Mouse (Mus musculus) stomach, embryonic 14.5 days (tissue): ENCODE measurements around the gene Pde4b. TPM values are rescaled to one million over a fixed set of nuclear protein-coding genes. Genes with fewer than 3 reads are reported as not detected.
A peak's percentile ranks its signal among the peaks of the same experiment; 100 is the strongest.

ENCODE experiments used
- ATAC-seq: fragments of 200-750 bp; cut with Nextera tagmentation; 2 replicates; pipeline ENCODE4 v1.8.0; 2017; ENCODE audit warnings: low read depth, moderate TSS enrichment; ENCODE audit not compliant: insufficient number of reproducible peaks, insufficient read depth, low FRiP score
- H3K27ac ChIP-seq: fragments of 300-500 bp; sonication (generic); 2 replicates; pipeline ENCODE4 v1.5.1; 2014; ENCODE audit warnings: mild to moderate bottlenecking, low read length, moderate library complexity, mixed read lengths
- H3K27me3 ChIP-seq: fragments of 300-500 bp; sonication (generic); 2 replicates; pipeline ENCODE4 v1.6.1; 2014; ENCODE audit warnings: low read length, control low read depth, mixed read lengths; ENCODE audit not compliant: control insufficient read depth, insufficient read depth
- H3K36me3 ChIP-seq: fragments of 300-500 bp; sonication (generic); 2 replicates; pipeline ENCODE4 v1.6.1; 2014; ENCODE audit warnings: mild to moderate bottlenecking, control low read depth, low read length, moderate library complexity, mixed read lengths; ENCODE audit not compliant: control insufficient read depth, insufficient read depth
- H3K4me1 ChIP-seq: fragments of 300-500 bp; sonication (generic); 2 replicates; pipeline ENCODE4 v1.6.1; 2014; ENCODE audit warnings: low read length, control low read depth, mixed read lengths; ENCODE audit not compliant: control insufficient read depth, insufficient read depth
- H3K4me2 ChIP-seq: fragments of 300-500 bp; sonication (generic); replicated peaks from 2 replicates; pipeline ENCODE4 v1.6.1; 2014; ENCODE audit warnings: low read depth, low read length, control low read depth
- H3K4me3 ChIP-seq: fragments of 300-500 bp; sonication (generic); 2 replicates; pipeline ENCODE4 v1.5.1; 2014; ENCODE audit warnings: low read depth, low read length, control low read depth
- H3K9ac ChIP-seq: fragments of 300-500 bp; sonication (generic); replicated peaks from 2 replicates; pipeline ENCODE4 v1.6.1; 2014; ENCODE audit warnings: low read depth, mild to moderate bottlenecking, control low read depth, low read length, moderate library complexity, mixed read lengths
- H3K9me3 ChIP-seq: fragments of 300-500 bp; sonication (generic); 2 replicates; pipeline ENCODE4 v1.6.1; 2016; ENCODE audit warnings: low read depth, low read length, control low read depth; ENCODE audit not compliant: control insufficient read depth
- WGBS: fragments of 180-500 bp; shearing (Covaris S2); extraction: QIAGEN DNeasy Blood & Tissue Kit; methylation state at CpG from one replicate; pipeline ENCODE4 v1.1.7; 2014; 5-methylcytosine and 5-hydroxymethylcytosine counted together
- polyA plus RNA-seq: library from polyadenylated mRNA; unstranded; fragments of >200 nt; fragmentation: Nextera tagmentation; extraction: Ambion mirVana; gene quantifications from 2 replicates; pipeline ENCODE4 v1.2.1, GENCODE M21; 2014

The Pde4b gene
- polyA plus RNA-seq, 1 experiment from 2014 or later: 16.5 TPM

DNA sequence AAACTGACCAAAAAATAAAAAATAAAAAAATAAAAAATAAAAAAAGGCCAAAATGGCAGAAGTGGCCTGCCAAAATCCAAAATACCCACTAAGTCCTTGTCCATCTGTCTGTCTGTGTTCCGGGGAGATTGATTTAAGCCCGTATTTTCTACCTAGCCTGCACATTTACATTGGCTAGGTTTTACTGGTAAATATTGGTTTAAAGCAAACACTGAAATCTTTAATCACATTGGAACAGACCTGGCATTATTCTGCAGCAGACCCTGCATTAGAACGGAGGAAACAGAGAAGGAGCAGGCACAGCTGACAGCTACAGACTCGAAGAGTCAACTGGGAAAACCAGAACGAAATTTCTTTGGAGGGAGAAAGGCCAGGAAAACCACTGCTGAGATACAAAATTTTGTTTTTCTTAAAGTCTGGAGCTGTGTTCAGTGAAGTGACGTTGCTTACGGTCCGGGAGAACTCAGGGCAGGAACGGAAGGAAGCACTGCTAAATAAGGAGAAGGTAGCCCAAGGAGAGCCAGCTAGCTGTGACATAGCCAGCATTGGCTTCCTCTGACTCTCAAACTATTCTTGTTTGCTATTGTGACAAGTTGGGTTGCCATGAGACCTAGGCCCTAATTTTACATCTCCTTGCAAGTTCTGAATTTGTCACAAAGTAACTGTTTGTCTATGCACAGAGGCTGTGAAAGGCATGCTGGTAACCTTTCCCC, 470.3 kb downstream of the Pde4b start:
- H3K4me3 ChIP-seq: no peak overlapping the region
- no peaks in the 10 kb centered on the region for H3K9me3 ChIP-seq
- 52% methylated on average over 9 of the region's 9 CpGs for WGBS
- H3K27ac ChIP-seq: no peak overlapping the region
- no peak overlapping the region for H3K9ac ChIP-seq
- ATAC-seq: 0 out of 2 replicates have a peak, but pooled peaks have one; percentile 49
- no peak overlapping the region for H3K4me2 ChIP-seq
- H3K36me3 ChIP-seq: no peaks in the 10 kb centered on the region
- H3K27me3 ChIP-seq: no peaks in the 10 kb centered on the region
- H3K4me1 ChIP-seq: 0 out of 2 replicates have a peak, but pooled peaks cover 6% of the 10 kb centered on the region

GRCm38 (mm10) chr4:102558328-102558727, 471.0 kb downstream of the Pde4b start:
- Histone ChIP-seq H3K4me2 (no peak overlapping the region), H3K9ac (no peak overlapping the region), H3K27me3 (no peaks in the 10 kb centered on the region), H3K4me3 (no peak overlapping the region), H3K9me3 (no peaks in the 10 kb centered on the region), H3K4me1 (0 out of 2 replicates have a peak, but pooled peaks cover 6% of the 10 kb centered on the region), H3K27ac (no peak overlapping the region), H3K36me3 (no peaks in the 10 kb centered on the region)
- WGBS: 8% methylated on average over 3 of the region's 3 CpGs
- ATAC-seq: no peak

GRCm38 (mm10) chr4:102560676-102561280, 473.4 kb downstream of the Pde4b start:
- no peaks in the 10 kb centered on the region for H3K9me3 ChIP-seq
- no peak for ATAC-seq
- H3K27ac ChIP-seq: no peak overlapping the region
- no peak overlapping the region for H3K9ac ChIP-seq
- no peaks in the 10 kb centered on the region for H3K36me3 ChIP-seq
- no peaks in the 10 kb centered on the region for H3K27me3 ChIP-seq
- 0 out of 2 replicates have a peak, but pooled peaks cover 6% of the 10 kb centered on the region for H3K4me1 ChIP-seq
- WGBS: 69% methylated on average over 12 of the region's 12 CpGs
- H3K4me2 ChIP-seq: no peak overlapping the region
- no peak overlapping the region for H3K4me3 ChIP-seq

- Histone ChIP-seq H3K4me3 (no peak overlapping the region), H3K27ac (no peak overlapping the region), H3K27me3 (no peaks in the 10 kb centered on the region), H3K9ac (no peak overlapping the region), H3K4me1 (peaks cover 12% of the 10 kb centered on the region; the same call in 1 of the 2 replicates), H3K4me2 (no peak overlapping the region), H3K9me3 (no peaks in the 10 kb centered on the region), H3K36me3 (no peaks in the 10 kb centered on the region)
- ATAC-seq: no peak
- WGBS: 83% methylated on average over 9 of the region's 9 CpGs
Observed at GRCm38 (mm10) chr4:102563273-102563855, 476.0 kb downstream of the Pde4b start.

- Histone ChIP-seq H3K9me3 (no peaks in the 10 kb centered on the region), H3K27ac (no peak overlapping the region), H3K4me1 (peaks cover 19% of the 10 kb centered on the region), H3K9ac (no peak overlapping the region), H3K27me3 (no peaks in the 10 kb centered on the region), H3K4me2 (no peak overlapping the region), H3K4me3 (no peak overlapping the region), H3K36me3 (no peaks in the 10 kb centered on the region)
- 80% methylated on average over 3 of the region's 3 CpGs for WGBS
- ATAC-seq: no peak
Observed at GRCm38 (mm10) chr4:102564286-102564685, 476.9 kb downstream of the Pde4b start.

- no peak overlapping the region for H3K4me3 ChIP-seq
- no peaks in the 10 kb centered on the region for H3K36me3 ChIP-seq
- no peak for ATAC-seq
- no peaks in the 10 kb centered on the region for H3K9me3 ChIP-seq
- H3K27me3 ChIP-seq: no peaks in the 10 kb centered on the region
- no peak overlapping the region for H3K4me2 ChIP-seq
- WGBS: 44% methylated on average over 1 of the region's 1 CpGs
- peaks cover 29% of the 10 kb centered on the region for H3K4me1 ChIP-seq
- no peak overlapping the region for H3K27ac ChIP-seq
- H3K9ac ChIP-seq: no peak overlapping the region
Observed at GRCm38 (mm10) chr4:102566421-102566820, 479.1 kb downstream of the Pde4b start.

GRCm38 (mm10) chr4:102567111-102567510, 479.8 kb downstream of the Pde4b start:
- no peaks in the 10 kb centered on the region for H3K36me3 ChIP-seq
- H3K4me2 ChIP-seq: no peak overlapping the region
- no peak overlapping the region for H3K4me3 ChIP-seq
- H3K27ac ChIP-seq: no peak overlapping the region
- ATAC-seq: no peak
- 45% methylated on average over 2 of the region's 2 CpGs for WGBS
- H3K9ac ChIP-seq: no peak overlapping the region
- H3K9me3 ChIP-seq: no peaks in the 10 kb centered on the region
- peaks cover 29% of the 10 kb centered on the region for H3K4me1 ChIP-seq
- H3K27me3 ChIP-seq: no peaks in the 10 kb centered on the region

GRCm38 (mm10) chr4:102567676-102568254, 480.4 kb downstream of the Pde4b start:
- Histone ChIP-seq H3K4me2 (no peak overlapping the region), H3K27me3 (no peaks in the 10 kb centered on the region), H3K4me1 (peaks cover 29% of the 10 kb centered on the region), H3K36me3 (no peaks in the 10 kb centered on the region), H3K9me3 (no peaks in the 10 kb centered on the region), H3K9ac (no peak overlapping the region), H3K27ac (no peak overlapping the region), H3K4me3 (no peak overlapping the region)
- 27% methylated on average over 4 of the region's 4 CpGs for whole genome bisulfite sequencing
- no peak for ATAC-seq
